Mouse (Mus musculus): ENCODE data around the gene Tsfm.

- TF ChIP-seq CTCF (IDR thresholded peaks at IDR 0.05; ENCODE audit: borderline replicate concordance, insufficient read depth, low read length) (no peak), POLR2A (IDR thresholded peaks at IDR 0.05; ENCODE audit: low read depth, low read length) (no peak)
Measured at GRCm38 (mm10) chr10:126987183-126988118, 43.2 kb downstream of the Tsfm start.

Data from embryonic fibroblast, embryonic 13.5 days (primary cell).